Mouse (Mus musculus): ENCODE measurements at regions not wholly inside any gene's neighbourhood (a gene's known extent, or its start where the extent isn't known, plus 50 kb on each side); places are given as distances from the start of the nearest gene placed in this dataset.

DNA sequence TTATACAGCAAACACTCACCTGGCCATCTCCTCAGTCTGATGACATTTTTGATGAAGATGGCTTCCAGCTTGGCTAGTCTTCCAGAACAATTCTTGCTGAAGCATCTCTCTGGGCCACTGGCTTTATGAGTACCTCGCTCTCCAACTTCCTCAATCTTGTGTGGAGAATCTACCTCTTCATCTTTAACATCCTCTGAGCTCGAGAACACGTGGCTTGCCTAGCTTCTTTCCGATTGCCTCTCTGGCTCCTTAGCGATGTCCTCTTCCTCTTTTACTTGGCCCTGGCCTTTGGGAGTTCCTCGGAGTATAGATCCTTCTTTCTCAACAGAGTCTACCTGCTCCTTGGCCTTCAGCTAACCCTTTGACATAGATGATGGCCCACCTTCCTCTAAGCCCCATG, 231.0 kb downstream of the Uaca start:
- H3K9me3 ChIP-seq (replicated peaks; ENCODE audit: low read length) = peaks cover 8% of the 10 kb centered on the region
- dilution Hi-C loops (cut with MboI; ENCODE audit: extremely low pct_ligation_motif_present, extremely low pct_unique_long_range_greater_than_20kb, low sequenced_read_pairs) (no loop called here), in situ Hi-C loops (cut with MboI; ENCODE audit: low pct_ligation_motif_present, low pct_unique_long_range_greater_than_20kb, low sequenced_read_pairs) (loop anchor here (25.0 kb wide), 1 partner anchor 837 kb away; no protein-coding TSS in a partner anchor)
- no peaks in the 10 kb centered on the region for H3K36me3 ChIP-seq (replicated peaks in 1 of 2; ENCODE audit: control insufficient read depth in 1 of 2, insufficient read depth in 1 of 2, low read length in 1 of 2)
- H3K4me3 ChIP-seq (replicated peaks in 1 of 3; ENCODE audit: low read depth in 2 of 3, low read length in 2 of 3, poor library complexity in 1 of 3) = no peak overlapping the region
- DNase-seq (ENCODE audit: extremely low read depth) = peak; percentile 54
- TF ChIP-seq USF2 (conservative IDR thresholded peaks at IDR 0.05; ENCODE audit: low read depth, low read length) (no peak), MAX (IDR thresholded peaks at IDR 0.05; ENCODE audit: low read length) (peak; percentile 80), MYC (IDR thresholded peaks at IDR 0.05; ENCODE audit: low read depth, low read length) (0 out of 2 replicates have a peak, but pooled peaks have one; percentile 51)
- H3K27ac ChIP-seq (ENCODE audit: insufficient read depth, low read depth) = no peak overlapping the region
- no peaks in the 10 kb centered on the region for H3K79me2 ChIP-seq (replicated peaks; ENCODE audit: control insufficient read depth, extremely low read depth, insufficient read depth, poor library complexity, severe bottlenecking)
- no peak overlapping the region for H3K4me2 ChIP-seq (ENCODE audit: insufficient read depth, low read depth, poor library complexity, severe bottlenecking)
- peaks cover 52% of the 10 kb centered on the region for H3K27me3 ChIP-seq (replicated peaks)
- H3K9ac ChIP-seq (ENCODE audit: insufficient read depth, low read depth) = no peak overlapping the region
- H3K4me1 ChIP-seq (ENCODE audit: control insufficient read depth in 1 of 2, insufficient read depth in 2 of 2) = peaks cover 7 to 40% of the 10 kb centered on the region in 2 experiments

DNA sequence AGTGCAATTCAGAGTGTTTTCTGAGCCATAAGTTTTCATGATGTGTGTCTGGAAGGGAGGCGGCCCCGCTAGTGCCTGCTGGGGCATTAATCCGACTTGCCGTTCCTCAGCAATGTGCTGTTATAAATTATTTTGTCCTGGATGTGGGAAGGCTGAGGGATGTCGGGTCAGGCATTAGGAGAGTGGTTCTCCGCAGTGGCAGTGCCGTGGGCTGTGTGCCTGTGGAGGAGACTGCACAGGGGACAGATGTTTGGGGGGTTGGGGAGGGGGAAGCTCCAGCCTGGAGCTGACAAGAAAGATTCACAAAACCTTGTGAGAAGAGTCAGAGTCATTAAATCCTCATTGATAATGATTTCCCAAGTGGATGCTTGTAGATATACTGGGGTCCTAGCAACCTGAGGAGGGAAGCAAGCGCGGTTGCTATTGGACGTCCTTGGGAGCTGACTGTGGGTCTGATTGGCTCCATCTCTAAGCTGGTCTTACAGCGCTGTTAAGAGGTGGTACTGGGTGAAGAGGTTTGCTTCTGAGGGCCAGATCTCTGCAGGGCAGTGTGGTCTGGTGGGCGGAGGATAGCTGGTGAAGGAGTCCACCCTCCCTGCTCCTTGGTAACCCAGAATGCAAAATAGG, 234.5 kb downstream of the Uaca start:
- peaks cover 0 to 20% of the 10 kb centered on the region in 2 experiments; a peak in 2 of 4 replicates for H3K4me1 ChIP-seq (ENCODE audit: control insufficient read depth in 1 of 2, insufficient read depth in 2 of 2)
- H3K4me3 ChIP-seq (replicated peaks in 1 of 3; ENCODE audit: low read depth in 2 of 3, low read length in 2 of 3, poor library complexity in 1 of 3) = no peak overlapping the region
- no peak overlapping the region for H3K4me2 ChIP-seq (ENCODE audit: insufficient read depth, low read depth, poor library complexity, severe bottlenecking)
- no peak overlapping the region for H3K9ac ChIP-seq (ENCODE audit: insufficient read depth, low read depth)
- no peaks in the 10 kb centered on the region for H3K9me3 ChIP-seq (replicated peaks; ENCODE audit: low read length)
- no peak for DNase-seq (ENCODE audit: extremely low read depth)
- dilution Hi-C loops (cut with MboI; ENCODE audit: extremely low pct_ligation_motif_present, extremely low pct_unique_long_range_greater_than_20kb, low sequenced_read_pairs) = no loop called here
- in situ Hi-C loops (cut with MboI; ENCODE audit: low pct_ligation_motif_present, low pct_unique_long_range_greater_than_20kb, low sequenced_read_pairs) = loop anchor here (25.0 kb wide), 1 partner anchor 833 kb away; no protein-coding TSS in a partner anchor
- H3K79me2 ChIP-seq (replicated peaks; ENCODE audit: control insufficient read depth, extremely low read depth, insufficient read depth, poor library complexity, severe bottlenecking) = no peaks in the 10 kb centered on the region
- TF ChIP-seq SMC3 (IDR thresholded peaks at IDR 0.05; ENCODE audit: low read depth, low read length) (no peak), NRF1 (IDR thresholded peaks at IDR 0.05; ENCODE audit: low read depth, low read length) (no peak), JUN (IDR thresholded peaks at IDR 0.05; ENCODE audit: insufficient read depth, low read depth, low read length) (no peak), UBTF (IDR thresholded peaks at IDR 0.05; ENCODE audit: low read depth, low read length) (no peak)
- no peaks in the 10 kb centered on the region for H3K36me3 ChIP-seq (replicated peaks in 1 of 2; ENCODE audit: control insufficient read depth in 1 of 2, insufficient read depth in 1 of 2, low read length in 1 of 2)
- peaks cover 57% of the 10 kb centered on the region for H3K27me3 ChIP-seq (replicated peaks)
- no peak overlapping the region for H3K27ac ChIP-seq (ENCODE audit: insufficient read depth, low read depth)

DNA sequence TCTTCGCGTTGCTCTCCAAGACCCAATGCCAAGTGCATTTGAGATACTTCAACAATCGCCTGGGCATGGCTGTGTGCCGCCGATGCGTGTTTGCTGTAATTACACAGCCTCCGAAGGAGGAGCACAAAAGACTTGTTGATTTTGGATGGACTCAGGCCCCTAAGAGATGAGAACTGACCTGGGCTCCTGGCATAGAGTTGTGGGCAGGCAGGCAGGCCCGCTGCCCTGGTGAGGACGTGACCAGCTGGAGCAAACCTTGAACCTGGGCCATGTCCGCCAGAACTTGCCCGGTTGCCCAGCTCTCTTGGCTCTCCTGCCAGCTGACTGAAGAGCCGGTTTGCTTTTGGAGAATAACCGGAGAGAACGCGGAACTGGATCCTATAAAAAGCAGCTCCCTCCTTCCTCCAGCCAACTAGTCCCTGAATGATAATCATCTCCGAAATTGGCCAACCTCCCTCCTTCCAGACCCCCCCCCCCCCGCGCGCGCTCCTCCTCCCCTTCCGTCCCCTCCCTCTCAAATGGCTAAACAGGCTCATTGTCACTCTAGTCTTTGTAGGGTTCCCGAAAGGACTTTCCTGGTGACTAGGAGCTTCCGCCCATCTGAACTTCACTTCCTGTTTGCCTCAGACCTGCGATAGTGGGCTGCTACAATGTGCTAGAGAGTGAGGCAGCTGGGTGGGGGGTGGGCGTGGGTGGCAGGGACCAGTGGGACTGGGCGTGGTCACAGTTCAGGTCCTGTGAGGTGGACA, 237.5 kb downstream of the Uaca start:
- H3K4me2 ChIP-seq (ENCODE audit: insufficient read depth, low read depth, poor library complexity, severe bottlenecking) = no peak overlapping the region
- H3K36me3 ChIP-seq (replicated peaks in 1 of 2; ENCODE audit: control insufficient read depth in 1 of 2, insufficient read depth in 1 of 2, low read length in 1 of 2) = no peaks in the 10 kb centered on the region
- DNase-seq (ENCODE audit: extremely low read depth) = no peak
- H3K4me3 ChIP-seq (replicated peaks in 1 of 3; ENCODE audit: low read depth in 2 of 3, low read length in 2 of 3, poor library complexity in 1 of 3) = no peak overlapping the region
- in situ Hi-C loops (cut with MboI; ENCODE audit: low pct_ligation_motif_present, low pct_unique_long_range_greater_than_20kb, low sequenced_read_pairs) (loop anchor here (25.0 kb wide), 1 partner anchor 830 kb away; no protein-coding TSS in a partner anchor), dilution Hi-C loops (cut with MboI; ENCODE audit: extremely low pct_ligation_motif_present, extremely low pct_unique_long_range_greater_than_20kb, low sequenced_read_pairs) (no loop called here)
- H3K27ac ChIP-seq (ENCODE audit: insufficient read depth, low read depth) = no peak overlapping the region
- H3K27me3 ChIP-seq (replicated peaks) = peaks cover 55% of the 10 kb centered on the region
- H3K4me1 ChIP-seq (ENCODE audit: control insufficient read depth in 1 of 2, insufficient read depth in 2 of 2) = peaks cover 0 to 4% of the 10 kb centered on the region in 2 experiments; a peak in 1 of 4 replicates
- H3K79me2 ChIP-seq (replicated peaks; ENCODE audit: control insufficient read depth, extremely low read depth, insufficient read depth, poor library complexity, severe bottlenecking) = no peaks in the 10 kb centered on the region
- no peaks in the 10 kb centered on the region for H3K9me3 ChIP-seq (replicated peaks; ENCODE audit: low read length)
- TF ChIP-seq ZKSCAN1 (IDR thresholded peaks at IDR 0.05; ENCODE audit: borderline replicate concordance, low read depth, low read length) = no peak
- no peak for TF ChIP-seq USF1 (IDR thresholded peaks at IDR 0.05; ENCODE audit: low read depth, low read length)
- no peak for TF ChIP-seq JUND (conservative IDR thresholded peaks at IDR 0.05; ENCODE audit: low read depth, low read length)
- no peak for TF ChIP-seq BHLHE40 (IDR thresholded peaks at IDR 0.05; ENCODE audit: low read depth, low read length)
- no peak for TF ChIP-seq ELF1 (IDR thresholded peaks at IDR 0.05; ENCODE audit: low read depth, low read length)
- no peak for TF ChIP-seq USF2 (conservative IDR thresholded peaks at IDR 0.05; ENCODE audit: low read depth, low read length)
- TF ChIP-seq NELFE (IDR thresholded peaks at IDR 0.05; ENCODE audit: low read depth, low read length) = no peak
- no peak for TF ChIP-seq CHD2 (IDR thresholded peaks at IDR 0.05; ENCODE audit: low read length)
- TF ChIP-seq POLR2A (IDR thresholded peaks at IDR 0.05; ENCODE audit: low read depth, low read length) = no peak
- TF ChIP-seq MAFK (IDR thresholded peaks at IDR 0.05; ENCODE audit: insufficient replicate concordance, low read length) = no peak
- no peak for TF ChIP-seq SMC3 (IDR thresholded peaks at IDR 0.05; ENCODE audit: low read depth, low read length)
- TF ChIP-seq ETS1 (conservative IDR thresholded peaks at IDR 0.05; ENCODE audit: low read depth, low read length) = no peak
- TF ChIP-seq MAZ (IDR thresholded peaks at IDR 0.05; ENCODE audit: low read depth, low read length) = no peak
- no peak for TF ChIP-seq NRF1 (IDR thresholded peaks at IDR 0.05; ENCODE audit: low read depth, low read length)
- H3K9ac ChIP-seq (ENCODE audit: insufficient read depth, low read depth) = no peak overlapping the region
